Mouse (Mus musculus): ENCODE measurements around the gene Btrc. TPM values are rescaled to one million over a fixed set of nuclear protein-coding genes. Genes with fewer than 3 reads are reported as not detected.
"Not testable (repeated sequence)": the region's sequence is repeated elsewhere in the genome, so short reads cannot be mapped to it uniquely, and the experiment has no call there.

The Btrc gene
- total and polyA plus RNA-seq, 3 experiments, result 14.2 to 30.3 TPM; not detected in 1

DNA sequence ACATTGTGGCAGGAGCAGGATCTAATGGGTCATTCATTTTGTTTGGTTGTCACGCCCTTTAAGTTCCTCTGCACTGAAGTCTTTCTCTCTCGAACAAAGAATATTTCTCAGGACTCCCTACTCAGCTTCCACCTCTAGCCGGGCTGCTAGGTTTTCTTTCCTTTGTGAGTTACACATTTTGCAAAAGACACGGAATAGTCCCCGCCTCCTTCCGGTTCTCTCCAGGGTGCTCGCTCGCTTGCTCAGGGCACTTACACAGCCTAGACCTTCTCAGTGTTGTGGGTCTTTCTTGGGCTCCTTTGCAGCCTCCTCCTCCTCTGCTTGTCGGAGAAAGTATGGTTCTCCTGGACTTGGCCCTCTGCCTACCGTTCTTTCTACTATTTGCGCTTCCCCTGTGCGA lies 13.1 kb upstream of the Btrc start:
- H3K9me3 ChIP-seq (replicated peaks; ENCODE audit: insufficient read depth, low read length), result no peaks in the 10 kb centered on the region
- H3K4me3 ChIP-seq (ENCODE audit: control insufficient read depth in 1 of 2, insufficient read depth in 1 of 2, low read depth in 2 of 2, low read length in 2 of 2), result no peak overlapping the region
- H3K9ac ChIP-seq (ENCODE audit: control insufficient read depth, low read depth, low read length, poor library complexity, severe bottlenecking), result no peak overlapping the region
- no peaks in the 10 kb centered on the region for H3K36me3 ChIP-seq (ENCODE audit: control insufficient read depth in 1 of 2, insufficient read depth in 2 of 2, low read length in 2 of 2)
- TF ChIP-seq E2F4 (IDR thresholded peaks at IDR 0.05; ENCODE audit: borderline replicate concordance, low read depth, low read length) (no peak), TBP (IDR thresholded peaks at IDR 0.05; ENCODE audit: low read depth, low read length) (no peak), GATA1 (IDR thresholded peaks at IDR 0.05; ENCODE audit: low read depth, low read length) (no peak), NELFE (IDR thresholded peaks at IDR 0.05; ENCODE audit: low read depth, low read length) (no peak), HCFC1 (IDR thresholded peaks at IDR 0.05; ENCODE audit: low read depth, low read length) (no peak), CTCF (IDR thresholded peaks at IDR 0.05 in 2 of 3, conservative IDR thresholded peaks at IDR 0.05 in 1 of 3; ENCODE audit: control insufficient read depth in 1 of 3, insufficient read depth in 1 of 3, low read depth in 2 of 3, low read length in 3 of 3, poor library complexity in 1 of 3, severe bottlenecking in 1 of 3) (no peak), NRF1 (IDR thresholded peaks at IDR 0.05; ENCODE audit: insufficient read depth, low read depth, low read length, poor library complexity, severe bottlenecking) (no peak), TCF12 (IDR thresholded peaks at IDR 0.05; ENCODE audit: low read depth, low read length) (no peak), USF2 (IDR thresholded peaks at IDR 0.05; ENCODE audit: borderline replicate concordance in 1 of 2, insufficient read depth in 1 of 2, low read depth in 1 of 2, low read length in 2 of 2) (no peak), EP300 (IDR thresholded peaks at IDR 0.05; ENCODE audit: low read depth in 1 of 2, low read length in 2 of 2) (no peak), UBTF (IDR thresholded peaks at IDR 0.05; ENCODE audit: borderline replicate concordance, insufficient read depth, low read depth, low read length) (no peak), MYC (IDR thresholded peaks at IDR 0.05; ENCODE audit: low read depth, low read length) (no peak)
- DNase-seq (ENCODE audit: low read depth, low spot score), result no peak
- H3K79me2 ChIP-seq (ENCODE audit: control insufficient read depth, insufficient read depth, low read length, poor library complexity), result no peaks in the 10 kb centered on the region
- H3K4me1 ChIP-seq (ENCODE audit: control insufficient read depth in 1 of 2, insufficient read depth in 2 of 2, low read length in 2 of 2), result no peaks in the 10 kb centered on the region
- H3K27me3 ChIP-seq (ENCODE audit: control insufficient read depth in 1 of 2, insufficient read depth in 2 of 2, low read length in 2 of 2), result peaks cover 13 to 18% of the 10 kb centered on the region in 2 experiments
- H3K27ac ChIP-seq (ENCODE audit: control insufficient read depth, low read depth, low read length), result no peak overlapping the region

DNA sequence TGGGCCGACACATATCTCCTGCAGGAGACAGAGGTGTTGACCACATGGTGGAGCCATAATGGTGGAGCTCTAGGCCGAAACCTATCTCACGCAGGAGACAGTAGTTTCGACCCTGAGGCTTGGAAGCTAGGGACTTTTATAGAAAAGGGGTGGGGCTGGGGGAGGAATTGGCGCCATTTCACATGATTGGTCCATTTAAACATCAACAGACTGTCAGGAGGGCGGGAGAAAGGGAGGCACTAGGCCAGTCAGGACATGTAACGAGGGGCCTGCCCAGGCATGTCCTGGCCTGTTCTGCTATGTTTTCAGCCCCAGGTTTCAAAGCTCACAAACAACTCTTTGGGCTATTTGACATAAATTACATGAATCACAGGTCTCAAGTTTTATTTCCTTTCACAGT lies 10.8 kb upstream of the Btrc start:
- H3K27me3 ChIP-seq (ENCODE audit: control insufficient read depth in 1 of 2, insufficient read depth in 2 of 2, low read length in 2 of 2), result peaks cover 8 to 11% of the 10 kb centered on the region in 2 experiments
- H3K9me3 ChIP-seq (replicated peaks; ENCODE audit: insufficient read depth, low read length); H3K9ac ChIP-seq (ENCODE audit: control insufficient read depth, low read depth, low read length, poor library complexity, severe bottlenecking); DNase-seq (ENCODE audit: low read depth, low spot score); H3K79me2 ChIP-seq (ENCODE audit: control insufficient read depth, insufficient read depth, low read length, poor library complexity); H3K4me1 ChIP-seq (ENCODE audit: control insufficient read depth in 1 of 2, insufficient read depth in 2 of 2, low read length in 2 of 2); H3K36me3 ChIP-seq (ENCODE audit: control insufficient read depth in 1 of 2, insufficient read depth in 2 of 2, low read length in 2 of 2); H3K4me3 ChIP-seq (ENCODE audit: control insufficient read depth in 1 of 2, insufficient read depth in 1 of 2, low read depth in 2 of 2, low read length in 2 of 2); H3K27ac ChIP-seq (ENCODE audit: control insufficient read depth, low read depth, low read length): not testable (repeated sequence)

DNA sequence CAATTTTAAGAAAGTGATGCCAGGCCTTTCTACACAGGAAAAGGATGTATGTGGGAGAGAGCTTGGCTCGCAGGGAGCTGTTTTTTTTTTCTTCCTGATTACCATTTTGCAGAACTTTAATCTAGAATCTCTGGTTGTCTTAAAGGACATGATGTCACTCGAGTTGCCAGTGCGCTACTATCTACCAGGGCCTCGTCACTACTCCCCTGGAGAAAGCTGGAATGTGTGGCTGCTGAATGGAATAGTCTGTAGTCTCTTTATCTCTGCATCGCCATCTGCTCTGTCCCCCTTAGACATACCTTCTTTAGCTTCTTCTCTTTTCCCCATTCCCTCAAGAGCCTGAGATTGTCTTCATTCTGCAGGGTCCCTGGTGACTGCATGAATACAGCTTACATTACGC lies 7.9 kb upstream of the Btrc start:
- Histone ChIP-seq H3K4me1 (ENCODE audit: control insufficient read depth in 1 of 2, insufficient read depth in 2 of 2, low read length in 2 of 2) (no peaks in the 10 kb centered on the region), H3K9me3 (replicated peaks; ENCODE audit: insufficient read depth, low read length) (no peaks in the 10 kb centered on the region), H3K27ac (ENCODE audit: control insufficient read depth, low read depth, low read length) (no peak overlapping the region), H3K27me3 (ENCODE audit: control insufficient read depth in 1 of 2, insufficient read depth in 2 of 2, low read length in 2 of 2) (peaks cover 9 to 11% of the 10 kb centered on the region in 2 experiments), H3K36me3 (ENCODE audit: control insufficient read depth in 1 of 2, insufficient read depth in 2 of 2, low read length in 2 of 2) (no peaks in the 10 kb centered on the region), H3K79me2 (ENCODE audit: control insufficient read depth, insufficient read depth, low read length, poor library complexity) (no peaks in the 10 kb centered on the region), H3K9ac (ENCODE audit: control insufficient read depth, low read depth, low read length, poor library complexity, severe bottlenecking) (no peak overlapping the region), H3K4me3 (ENCODE audit: control insufficient read depth in 1 of 2, insufficient read depth in 1 of 2, low read depth in 2 of 2, low read length in 2 of 2) (no peak overlapping the region)
- TF ChIP-seq GATA1 (IDR thresholded peaks at IDR 0.05; ENCODE audit: low read depth, low read length), result 0 out of 2 replicates have a peak, but pooled peaks have one; percentile 5
- no peak for TF ChIP-seq MYC (IDR thresholded peaks at IDR 0.05; ENCODE audit: low read depth, low read length)
- no peak for TF ChIP-seq ZNF384 (IDR thresholded peaks at IDR 0.05; ENCODE audit: low read depth, low read length)
- no peak for DNase-seq (ENCODE audit: low read depth, low spot score)

DNA sequence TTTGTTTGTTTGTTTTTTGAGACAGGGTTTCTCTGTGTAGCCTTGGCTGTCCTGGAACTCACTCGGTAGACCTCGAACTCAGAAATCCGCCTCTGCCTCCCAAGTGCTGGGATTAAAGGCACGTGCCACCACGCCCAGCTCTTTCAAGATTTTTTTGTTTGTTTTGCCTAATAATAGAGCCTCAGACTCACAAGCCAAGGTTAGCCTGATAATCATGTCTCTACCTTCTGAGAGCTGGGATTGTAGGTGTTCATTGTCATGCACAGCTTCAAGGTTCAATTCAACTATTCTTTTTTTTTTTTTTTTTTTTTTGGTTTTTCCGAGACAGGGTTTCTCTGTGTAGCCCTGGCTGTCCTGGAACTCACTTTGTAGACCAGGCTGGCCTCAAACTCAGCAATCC lies 6.7 kb upstream of the Btrc start:
- peaks cover 9 to 11% of the 10 kb centered on the region in 2 experiments for H3K27me3 ChIP-seq (ENCODE audit: control insufficient read depth in 1 of 2, insufficient read depth in 2 of 2, low read length in 2 of 2)
- H3K9ac ChIP-seq (ENCODE audit: control insufficient read depth, low read depth, low read length, poor library complexity, severe bottlenecking); H3K79me2 ChIP-seq (ENCODE audit: control insufficient read depth, insufficient read depth, low read length, poor library complexity); DNase-seq (ENCODE audit: low read depth, low spot score); H3K36me3 ChIP-seq (ENCODE audit: control insufficient read depth in 1 of 2, insufficient read depth in 2 of 2, low read length in 2 of 2); H3K4me1 ChIP-seq (ENCODE audit: control insufficient read depth in 1 of 2, insufficient read depth in 2 of 2, low read length in 2 of 2); H3K9me3 ChIP-seq (replicated peaks; ENCODE audit: insufficient read depth, low read length); H3K27ac ChIP-seq (ENCODE audit: control insufficient read depth, low read depth, low read length); H3K4me3 ChIP-seq (ENCODE audit: control insufficient read depth in 1 of 2, insufficient read depth in 1 of 2, low read depth in 2 of 2, low read length in 2 of 2): not testable (repeated sequence)
